Mouse (Mus musculus) stomach, postnatal 0 days (tissue): ENCODE measurements around the gene Gp1ba. TPM values are rescaled to one million over a fixed set of nuclear protein-coding genes. Genes with fewer than 3 reads are reported as not detected.

ENCODE experiments used
- ATAC-seq: fragments of 200-750 bp; cut with Nextera tagmentation; 2 replicates; pipeline ENCODE4 v1.8.0; 2017; ENCODE audit not compliant: low FRiP score, low TSS enrichment
- DNase-seq: peaks from one replicate; pipeline ENCODE4 v3.0.0-alpha.2; 2016; ENCODE audit warnings: low spot score
- H3K27ac ChIP-seq: fragments of 300-500 bp; sonication (generic); replicated peaks from 2 replicates; pipeline ENCODE4 v1.5.1; 2014; ENCODE audit warnings: mild to moderate bottlenecking, control low read depth
- H3K27me3 ChIP-seq: fragments of 300-500 bp; sonication (generic); 2 replicates; pipeline ENCODE4 v1.6.1; 2014; ENCODE audit warnings: low read length; ENCODE audit not compliant: control insufficient read depth, insufficient read depth
- H3K36me3 ChIP-seq: fragments of 300-500 bp; sonication (generic); 2 replicates; pipeline ENCODE4 v1.6.1; 2014; ENCODE audit warnings: low read length, mixed read lengths; ENCODE audit not compliant: control insufficient read depth, insufficient read depth
- H3K4me1 ChIP-seq: fragments of 300-500 bp; sonication (generic); replicated peaks from 2 replicates; pipeline ENCODE4 v1.6.1; 2014; ENCODE audit warnings: antibody characterized with exemption; ENCODE audit not compliant: control insufficient read depth, insufficient read depth
- H3K4me2 ChIP-seq: fragments of 300-500 bp; sonication (generic); replicated peaks from 2 replicates; pipeline ENCODE4 v1.6.1; 2014; ENCODE audit warnings: low read depth, mild to moderate bottlenecking, control low read depth, moderate library complexity
- H3K4me3 ChIP-seq: fragments of 300-500 bp; sonication (generic); 2 replicates; pipeline ENCODE4 v1.5.1; 2014; ENCODE audit warnings: low read depth, low read length, control low read depth
- H3K9ac ChIP-seq: fragments of 300-500 bp; sonication (generic); 2 replicates; pipeline ENCODE4 v1.6.1; 2014; ENCODE audit warnings: mild to moderate bottlenecking, low read length, control low read depth, mixed read lengths
- H3K9me3 ChIP-seq: fragments of 300-500 bp; sonication (generic); 2 replicates; pipeline ENCODE4 v1.6.1; 2016; ENCODE audit warnings: low read length; ENCODE audit not compliant: control insufficient read depth
- CTCF ChIP-seq: IDR thresholded peaks from 2 replicates; pipeline ENCODE4 v1.5.1; 2016; ENCODE audit warnings: antibody characterized with exemption, low read depth, mild to moderate bottlenecking, moderate library complexity
- EP300 ChIP-seq: optimal IDR thresholded peaks from 2 replicates; pipeline ENCODE3; 2016; ENCODE audit warnings: antibody characterized with exemption
- WGBS: fragments of 180-500 bp; shearing (Covaris S2); extraction: QIAGEN DNeasy Blood & Tissue Kit; methylation state at CpG from one replicate; pipeline ENCODE4 v1.1.7; 2014; 5-methylcytosine and 5-hydroxymethylcytosine counted together
- polyA plus RNA-seq: library from polyadenylated mRNA; unstranded; fragments of >200 nt; fragmentation: Nextera tagmentation; extraction: Ambion mirVana; gene quantifications from 2 replicates; pipeline ENCODE4 v1.2.1, GENCODE M21; 2015

Gp1ba gene
- polyA plus RNA-seq, 1 experiment from 2014 or later: 0.07 TPM

DNA sequence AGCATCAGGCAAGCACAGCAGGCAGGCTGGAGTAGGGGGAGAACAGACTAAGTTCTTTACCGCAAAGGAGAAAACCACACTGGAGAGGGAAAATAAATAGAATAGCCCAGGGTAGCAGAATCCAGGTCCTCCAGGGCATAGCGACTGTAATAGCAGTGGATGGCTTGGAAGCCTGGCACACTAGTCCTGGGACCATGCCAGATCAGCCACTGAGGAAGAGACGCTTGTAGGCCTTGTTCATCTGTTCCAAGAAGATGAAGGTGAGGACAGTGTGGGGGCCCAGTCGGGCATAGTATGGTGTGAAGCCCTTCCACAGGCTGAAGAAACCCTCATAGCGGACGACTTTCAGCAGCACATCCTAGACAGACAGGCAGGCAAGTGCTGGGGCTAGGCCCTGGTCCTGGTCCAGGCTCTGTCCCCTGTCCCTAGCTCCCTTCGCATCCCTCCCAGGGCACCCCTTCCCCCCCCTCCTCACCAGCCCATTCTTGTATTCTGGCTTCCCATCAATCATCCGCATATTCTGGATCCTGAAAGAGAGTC, 5.7 kb downstream of the Gp1ba start:
- DNase-seq (no peak), ATAC-seq (no peak)
- H3K4me1 ChIP-seq: peaks cover 3% of the 10 kb centered on the region
- H3K36me3 ChIP-seq: peaks cover 15% of the 10 kb centered on the region
- TF ChIP-seq CTCF (no peak), EP300 (no peak)
- no peak overlapping the region for H3K9ac ChIP-seq
- no peaks in the 10 kb centered on the region for H3K27me3 ChIP-seq
- H3K4me3 ChIP-seq: no peak overlapping the region
- 98% methylated on average over 8 of the region's 8 CpGs for WGBS
- H3K9me3 ChIP-seq: no peaks in the 10 kb centered on the region
- H3K4me2 ChIP-seq: no peak overlapping the region
- H3K27ac ChIP-seq: no peak overlapping the region

DNA sequence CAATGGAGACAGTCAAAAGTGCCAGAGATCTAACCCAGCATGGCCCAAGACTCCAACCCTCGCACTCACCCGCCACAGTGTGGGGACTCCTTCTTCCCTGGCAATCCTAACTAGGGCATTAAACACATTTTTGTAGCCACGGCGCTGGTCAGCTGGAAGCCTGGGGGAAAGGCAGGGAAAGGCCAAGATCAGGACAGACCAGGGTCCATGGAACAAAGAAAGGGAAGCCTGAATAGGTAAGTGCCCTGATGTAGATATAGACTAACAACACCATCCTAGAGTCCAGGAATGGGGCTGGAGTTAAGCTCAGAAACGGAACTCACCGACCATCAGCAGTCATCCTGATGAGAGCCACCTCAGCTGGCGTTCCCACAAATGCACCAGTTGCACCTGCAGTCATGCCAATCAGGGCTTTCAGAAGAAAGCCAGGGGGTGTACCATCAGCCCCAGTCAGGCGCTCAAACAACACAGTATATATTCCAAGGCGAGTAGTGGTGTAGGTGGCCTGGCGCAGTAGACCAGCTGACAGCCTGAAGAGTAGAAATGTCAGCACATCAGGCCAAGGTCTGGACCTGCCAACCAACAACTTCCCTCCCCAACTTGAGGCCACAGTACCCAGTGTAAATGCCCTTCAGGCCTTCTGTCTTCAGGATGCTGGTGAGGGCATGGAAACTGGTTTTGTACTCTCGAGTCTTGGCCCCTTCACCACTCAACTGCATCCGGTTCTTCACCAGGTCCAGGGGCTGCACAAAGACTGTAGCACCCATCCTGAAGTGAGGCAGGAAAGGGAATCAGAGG, 6.7 kb downstream of the Gp1ba start:
- H3K4me1 ChIP-seq: peaks cover 3% of the 10 kb centered on the region
- ATAC-seq: no peak
- H3K36me3 ChIP-seq: peaks cover 19% of the 10 kb centered on the region
- peak overlapping the region; percentile 71 for H3K4me2 ChIP-seq
- H3K27ac ChIP-seq: peak overlapping the region; percentile 79
- 78% methylated on average over 12 of the region's 12 CpGs for WGBS
- no peak for DNase-seq
- peak overlapping the region; percentile 83 for H3K9ac ChIP-seq
- H3K4me3 ChIP-seq: peak overlapping the region; percentile 54
- TF ChIP-seq CTCF: no peak
- no peak for TF ChIP-seq EP300
- H3K27me3 ChIP-seq: no peaks in the 10 kb centered on the region
- H3K9me3 ChIP-seq: no peaks in the 10 kb centered on the region

DNA sequence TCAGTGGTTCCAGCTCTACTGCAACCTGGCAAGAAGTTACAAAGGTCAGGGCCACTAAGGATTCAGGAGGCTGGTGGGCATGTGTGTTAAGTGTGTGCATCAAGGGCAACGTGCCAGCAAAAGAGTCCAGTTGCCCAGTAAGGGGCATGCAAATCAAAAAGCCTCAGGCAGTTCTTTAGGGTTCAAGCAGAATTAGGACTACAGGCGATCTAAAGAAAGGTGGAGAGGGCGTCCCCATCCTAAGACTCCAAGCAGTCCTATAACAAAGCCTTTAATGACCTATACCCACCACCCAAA, 7.3 kb downstream of the Gp1ba start:
- TF ChIP-seq CTCF: no peak
- no peak for TF ChIP-seq EP300
- DNase-seq (no peak), ATAC-seq (no peak)
- peaks cover 3% of the 10 kb centered on the region for H3K4me1 ChIP-seq
- H3K36me3 ChIP-seq: peaks cover 23% of the 10 kb centered on the region
- H3K4me2 ChIP-seq: peak overlapping the region; percentile 71
- H3K4me3 ChIP-seq: peak overlapping the region; percentile 54
- H3K9me3 ChIP-seq: no peaks in the 10 kb centered on the region
- no peaks in the 10 kb centered on the region for H3K27me3 ChIP-seq
- WGBS: 17% methylated on average over 3 of the region's 3 CpGs
- H3K27ac ChIP-seq: peak overlapping the region; percentile 79
- H3K9ac ChIP-seq: peak overlapping the region; percentile 83

DNA sequence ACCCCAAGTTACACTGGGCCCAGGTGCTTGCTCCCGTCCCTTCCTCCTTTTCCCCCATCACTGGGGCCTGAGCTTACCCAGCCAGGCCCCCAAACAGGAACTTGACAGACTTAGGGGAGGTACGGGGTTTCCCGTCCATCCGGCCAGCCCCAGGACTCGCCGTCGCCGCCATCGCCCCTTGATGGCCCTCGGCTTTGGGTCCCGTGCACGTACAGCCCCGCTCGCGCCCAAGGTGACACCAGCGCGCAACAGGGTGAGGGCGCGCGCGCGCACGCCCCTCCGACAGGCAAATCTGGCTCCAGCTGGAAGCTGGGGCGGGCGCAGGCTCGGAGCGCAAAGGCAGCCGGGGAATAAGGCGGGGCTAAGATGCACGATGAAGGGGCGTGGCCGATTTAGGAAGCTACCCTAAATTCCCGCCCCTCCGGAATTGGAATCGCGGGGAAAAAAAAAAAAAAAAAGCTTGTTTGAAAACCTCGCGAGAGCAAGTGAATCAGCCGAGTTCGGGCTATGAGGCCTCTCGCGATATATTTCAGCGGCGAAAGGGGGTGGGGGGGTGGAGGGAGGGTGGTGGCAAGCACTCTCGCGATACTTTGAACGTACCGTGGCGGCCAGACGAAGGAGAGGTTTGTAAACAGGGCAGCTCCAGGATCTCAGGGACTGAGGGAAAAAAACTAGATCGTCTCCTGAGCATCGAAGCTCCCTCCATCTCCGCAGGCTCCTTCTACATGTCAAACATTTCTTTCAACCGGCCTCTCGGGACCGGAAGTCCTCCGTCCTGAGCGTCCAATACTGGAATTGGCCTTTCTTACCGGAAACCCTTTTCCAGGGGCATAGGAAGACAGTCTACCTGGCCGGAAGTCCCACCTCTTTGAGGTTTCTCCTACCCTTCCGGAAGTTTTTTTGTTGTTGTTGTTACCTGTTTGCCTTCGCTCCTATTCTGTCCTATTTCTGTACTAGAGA, 8.0 kb downstream of the Gp1ba start, which contains the start of the genes Rnf167 and Slc25a11:
TSS of gene Rnf167 (plus strand) at position 545 of the 960 bp plus-strand sequence.
TSS of gene Slc25a11 (minus strand) at position 789 of the 960 bp plus-strand sequence.
- DNase-seq (peak; percentile 98), ATAC-seq (peak; percentile 87)
- WGBS: under 1% methylated on average over 63 of the region's 63 CpGs
- peak within 1 kb of the TSS; percentile 97 for H3K27ac ChIP-seq
- H3K36me3 ChIP-seq: peaks cover 23% of the 10 kb centered on the region
- no peaks in the 10 kb centered on the region for H3K9me3 ChIP-seq
- H3K9ac ChIP-seq: peak within 1 kb of the TSS; percentile 86
- peak within 1 kb of the TSS; percentile 92 for H3K4me2 ChIP-seq
- H3K27me3 ChIP-seq: no peaks in the 10 kb centered on the region
- peak; percentile 100 for TF ChIP-seq EP300
- TF ChIP-seq CTCF: peak; percentile 45
- peaks cover 3% of the 10 kb centered on the region for H3K4me1 ChIP-seq
- peak within 1 kb of the TSS; percentile 74 for H3K4me3 ChIP-seq

GRCm38 (mm10) chr11:70647716-70648420, 8.9 kb downstream of the Gp1ba start:
- Histone ChIP-seq H3K36me3 (peaks cover 23% of the 10 kb centered on the region), H3K9ac (peak overlapping the region; percentile 86), H3K27ac (peak overlapping the region; percentile 97), H3K4me2 (peak overlapping the region; percentile 92), H3K4me1 (peaks cover 3% of the 10 kb centered on the region), H3K9me3 (no peaks in the 10 kb centered on the region), H3K27me3 (no peaks in the 10 kb centered on the region), H3K4me3 (peak overlapping the region; percentile 74)
- 3% methylated on average over 28 of the region's 28 CpGs for WGBS
- TF ChIP-seq CTCF: no peak
- TF ChIP-seq EP300: no peak
- ATAC-seq (no peak; the same call in 1 of the 2 replicates), DNase-seq (peak; percentile 49)
